15 mouse cellular contexts compared by ENCODE assay signal in genomic region chr9:15578946-15579345, GRCm38 (mm10). TPM values are rescaled to one million over a fixed set of nuclear protein-coding genes. Genes with fewer than 3 reads are reported as not detected.
"Had no signal": no experiment of that assay in that cellular context is flagged by ENCODE, and none has a peak within 500 bp of the region (broad histone marks: within the 10 kb centered on the region; RNA-seq: fewer than 3 reads in every experiment).

No protein-coding gene starts in this region.

- H3K27ac ChIP-seq: liver, embryonic 14.5 days; midbrain, embryonic 10.5 days; neural tube, embryonic 13.5 days; neural tube, embryonic 15.5 days; stomach, embryonic 15.5 days had no signal

- H3K4me2 ChIP-seq: lung, embryonic 14.5 days; neural tube, embryonic 13.5 days; neural tube, embryonic 15.5 days; stomach, embryonic 15.5 days had no signal

- H3K4me1 ChIP-seq: midbrain, embryonic 10.5 days; neural tube, embryonic 13.5 days; neural tube, embryonic 15.5 days; stomach, embryonic 15.5 days had no signal

- H3K9me3 ChIP-seq: midbrain, embryonic 10.5 days; neural tube, embryonic 13.5 days; neural tube, embryonic 15.5 days; stomach, embryonic 15.5 days had no signal

- DNase-seq: lung, adult 18-20 months; lung, embryonic 14.5 days; lung, postnatal 10 days; lung, postnatal 4 days; midbrain, embryonic 14.5 days; right cerebral cortex, postnatal 14 days; thymus, adult 18-20 months; thymus, postnatal 25 days had no signal

- H3K9ac ChIP-seq: liver, embryonic 14.5 days; lung, embryonic 14.5 days; neural tube, embryonic 13.5 days; neural tube, embryonic 15.5 days; stomach, embryonic 15.5 days had no signal

- H3K36me3 ChIP-seq: midbrain, embryonic 10.5 days; neural tube, embryonic 13.5 days; neural tube, embryonic 15.5 days; stomach, embryonic 15.5 days had no signal

- H3K4me3 ChIP-seq: midbrain, embryonic 10.5 days; myocyte; neural tube, embryonic 13.5 days; neural tube, embryonic 15.5 days; stomach, embryonic 15.5 days had no signal

- ATAC-seq: midbrain, embryonic 16.5 days had no signal

- H3K27me3 ChIP-seq: neural tube, embryonic 13.5 days; neural tube, embryonic 15.5 days; stomach, embryonic 15.5 days had no signal

RNA-seq across cellular contexts. Expression of gene Deup1, which starts 48.8 kb away (rescaled TPM):
- polyA plus RNA-seq: myocyte had no signal
